Mouse (Mus musculus) forebrain, embryonic 11.5 days (tissue): ENCODE results near the gene Fgf5. TPM values are rescaled to one million over a fixed set of nuclear protein-coding genes. Genes with fewer than 3 reads are reported as not detected.

ENCODE experiments used
- ATAC-seq: fragments of 200-750 bp; cut with Nextera tagmentation; replicated peaks from 2 replicates; pipeline ENCODE4 v1.8.0; 2017; ENCODE audit warnings: moderate TSS enrichment; ENCODE audit not compliant: low FRiP score
- DNase-seq: peaks from one replicate; pipeline ENCODE4 v3.0.0-alpha.2; 2017; ENCODE audit warnings: low spot score
- H3K27ac ChIP-seq: fragments of 300-500 bp; sonication (generic); 2 replicates; pipeline ENCODE4 v1.5.1; 2014; ENCODE audit warnings: low read depth, low read length
- H3K27me3 ChIP-seq: fragments of 300-500 bp; sonication (generic); 2 replicates; pipeline ENCODE4 v1.6.1; 2014; ENCODE audit warnings: mild to moderate bottlenecking, low read length, mixed read lengths; ENCODE audit not compliant: control insufficient read depth, insufficient read depth
- H3K36me3 ChIP-seq: fragments of 300-500 bp; sonication (generic); 2 replicates; pipeline ENCODE4 v1.6.1; 2014; ENCODE audit warnings: mild to moderate bottlenecking, low read length, moderate library complexity, mixed read lengths; ENCODE audit not compliant: control insufficient read depth, insufficient read depth
- H3K4me1 ChIP-seq: fragments of 300-500 bp; sonication (generic); replicated peaks from 2 replicates; pipeline ENCODE4 v1.6.1; 2014; ENCODE audit warnings: low read length, mixed read lengths; ENCODE audit not compliant: control insufficient read depth, insufficient read depth
- H3K4me2 ChIP-seq: fragments of 300-500 bp; sonication (generic); 2 replicates; pipeline ENCODE4 v1.6.1; 2014; ENCODE audit warnings: low read depth, mild to moderate bottlenecking, low read length, moderate library complexity, mixed read lengths; ENCODE audit not compliant: severe bottlenecking
- H3K4me3 ChIP-seq: fragments of 300-500 bp; sonication (generic); 2 replicates; pipeline ENCODE4 v1.5.1; 2014; ENCODE audit warnings: low read depth, low read length
- H3K9ac ChIP-seq: fragments of 300-500 bp; sonication (generic); 2 replicates; pipeline ENCODE4 v1.6.1; 2014; ENCODE audit warnings: low read length
- H3K9me3 ChIP-seq: fragments of 300-500 bp; sonication (generic); 2 replicates; pipeline ENCODE4 v1.6.1; 2016; ENCODE audit warnings: low read length, mixed read lengths; ENCODE audit not compliant: control insufficient read depth
- WGBS: fragments of 180-500 bp; shearing (Covaris S2); extraction: QIAGEN DNeasy Blood & Tissue Kit; methylation state at CpG from one replicate; pipeline ENCODE4 v1.1.7; 2014; 5-methylcytosine and 5-hydroxymethylcytosine counted together
- polyA plus RNA-seq: library from polyadenylated mRNA; unstranded; fragments of >200 nt; fragmentation: Nextera tagmentation; extraction: Ambion mirVana; gene quantifications from 2 replicates; pipeline ENCODE4 v1.2.1, GENCODE M21; 2014

The Fgf5 gene
- polyA plus RNA-seq, 1 experiment from 2014 or later: 0.16 TPM

DNA sequence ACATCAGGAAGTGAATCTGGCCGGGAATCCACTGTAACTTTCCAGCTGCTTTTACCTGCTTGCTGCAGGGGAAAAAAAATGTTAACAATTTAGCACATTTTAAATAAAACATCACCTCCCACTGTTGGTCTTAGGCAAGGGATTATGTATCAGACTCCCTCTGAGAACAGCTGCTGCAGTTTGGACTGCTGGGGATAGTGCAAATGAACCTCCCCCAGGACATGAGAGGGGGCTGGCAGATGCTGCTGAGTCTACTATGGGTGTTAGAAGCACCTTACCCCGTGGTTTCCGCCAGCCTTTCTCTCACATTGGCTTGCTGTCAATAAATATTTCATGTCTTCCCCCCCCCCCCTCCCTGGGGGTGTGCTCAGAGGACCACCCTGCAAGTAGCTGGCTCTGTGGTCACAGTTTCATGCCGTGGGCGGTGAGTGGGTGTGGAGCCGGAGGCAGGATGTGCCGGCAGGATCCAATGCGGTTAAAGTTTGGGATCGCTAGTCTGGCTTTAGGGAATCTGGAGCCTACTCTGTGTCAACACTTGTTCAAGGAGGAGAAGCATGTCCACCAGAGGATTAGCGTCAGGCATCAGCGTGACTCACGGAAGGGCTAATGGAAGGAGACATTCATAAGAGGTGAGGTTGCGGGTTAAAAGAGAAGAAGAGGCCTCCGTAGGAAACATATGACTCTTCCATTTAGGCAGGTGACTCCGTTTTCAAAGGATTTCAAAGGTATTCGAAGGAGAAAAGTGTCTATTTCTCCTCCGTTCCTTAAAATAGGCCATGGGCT, 29.9 kb downstream of the Fgf5 start:
- 34% methylated on average over 17 of the region's 17 CpGs for WGBS
- H3K4me2 ChIP-seq: no peak overlapping the region
- no peak overlapping the region for H3K4me3 ChIP-seq
- no peaks in the 10 kb centered on the region for H3K36me3 ChIP-seq
- H3K9ac ChIP-seq: no peak overlapping the region
- no peak for DNase-seq
- no peak; the same call in 1 of the 2 replicates for ATAC-seq
- no peaks in the 10 kb centered on the region for H3K9me3 ChIP-seq
- 0 out of 2 replicates have a peak, but pooled peaks cover 2% of the 10 kb centered on the region for H3K4me1 ChIP-seq
- H3K27me3 ChIP-seq: no peaks in the 10 kb centered on the region
- H3K27ac ChIP-seq: no peak overlapping the region

DNA sequence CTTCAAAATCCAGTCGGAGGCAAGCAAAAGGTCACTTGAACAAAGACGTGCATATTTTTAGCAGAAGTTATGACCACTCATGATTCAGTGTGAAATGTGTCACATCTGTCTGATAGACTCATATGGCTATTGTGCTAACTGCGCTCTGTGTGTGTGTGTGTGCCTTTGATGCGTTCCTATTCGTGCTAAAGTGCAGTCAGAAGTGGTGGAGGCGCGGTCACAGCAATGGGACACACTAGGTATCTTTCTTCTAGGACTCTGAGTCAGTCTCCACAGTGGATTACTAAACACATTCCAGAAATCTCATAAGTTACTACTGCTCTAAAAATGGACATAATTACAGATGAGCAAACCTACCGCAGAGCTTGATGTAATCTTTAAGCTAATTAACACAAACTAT, 36.7 kb downstream of the Fgf5 start:
- Histone ChIP-seq H3K9me3 (no peaks in the 10 kb centered on the region), H3K36me3 (no peaks in the 10 kb centered on the region), H3K4me1 (peaks cover 1% of the 10 kb centered on the region; the same call in 1 of the 2 replicates), H3K9ac (no peak overlapping the region), H3K4me3 (no peak overlapping the region), H3K27ac (no peak overlapping the region), H3K4me2 (no peak overlapping the region), H3K27me3 (peaks cover 15% of the 10 kb centered on the region; the same call in 1 of the 2 replicates)
- no peak for ATAC-seq
- DNase-seq: no peak
- WGBS: 83% methylated on average over 8 of the region's 8 CpGs

DNA sequence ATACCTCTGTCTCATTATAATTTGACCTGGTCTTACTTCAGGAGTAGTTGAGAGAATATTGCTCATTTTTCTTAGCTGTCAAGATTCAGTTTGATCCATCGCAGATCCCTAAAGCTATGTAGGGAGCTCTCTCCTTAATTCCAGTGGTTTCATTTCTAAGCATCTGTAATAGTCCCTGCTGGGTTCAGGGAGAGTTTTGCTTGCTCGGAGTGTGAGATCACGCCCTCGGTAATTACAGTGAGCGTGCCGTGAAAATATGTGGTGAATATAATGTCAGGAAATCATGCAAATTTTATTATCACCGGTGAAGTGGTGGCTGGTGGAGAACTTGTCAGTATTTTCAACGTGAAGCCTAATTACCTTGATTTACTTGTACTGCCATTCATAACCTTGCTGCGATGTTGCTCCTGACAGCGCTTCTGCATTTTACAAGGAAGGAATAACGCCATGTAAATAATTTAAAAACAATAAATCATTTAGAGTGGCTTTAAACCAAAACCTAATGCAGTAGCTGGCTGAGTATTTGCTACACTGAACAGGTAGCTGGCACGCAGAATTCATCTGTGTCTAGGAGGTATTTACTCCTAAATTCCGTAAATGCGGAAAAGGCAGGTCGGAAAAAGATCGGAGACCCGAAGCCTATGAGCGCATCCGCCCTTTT, 38.5 kb downstream of the Fgf5 start:
- no peak overlapping the region for H3K9ac ChIP-seq
- peaks cover 1% of the 10 kb centered on the region; the same call in 1 of the 2 replicates for H3K4me1 ChIP-seq
- DNase-seq (no peak), ATAC-seq (no peak)
- no peaks in the 10 kb centered on the region for H3K36me3 ChIP-seq
- peak overlapping the region; percentile 41 for H3K4me2 ChIP-seq
- peaks cover 15% of the 10 kb centered on the region; the same call in 1 of the 2 replicates for H3K27me3 ChIP-seq
- H3K4me3 ChIP-seq: peak overlapping the region; percentile 17
- 1% methylated on average over 19 of the region's 19 CpGs for WGBS
- H3K9me3 ChIP-seq: no peaks in the 10 kb centered on the region
- H3K27ac ChIP-seq: no peak overlapping the region

DNA sequence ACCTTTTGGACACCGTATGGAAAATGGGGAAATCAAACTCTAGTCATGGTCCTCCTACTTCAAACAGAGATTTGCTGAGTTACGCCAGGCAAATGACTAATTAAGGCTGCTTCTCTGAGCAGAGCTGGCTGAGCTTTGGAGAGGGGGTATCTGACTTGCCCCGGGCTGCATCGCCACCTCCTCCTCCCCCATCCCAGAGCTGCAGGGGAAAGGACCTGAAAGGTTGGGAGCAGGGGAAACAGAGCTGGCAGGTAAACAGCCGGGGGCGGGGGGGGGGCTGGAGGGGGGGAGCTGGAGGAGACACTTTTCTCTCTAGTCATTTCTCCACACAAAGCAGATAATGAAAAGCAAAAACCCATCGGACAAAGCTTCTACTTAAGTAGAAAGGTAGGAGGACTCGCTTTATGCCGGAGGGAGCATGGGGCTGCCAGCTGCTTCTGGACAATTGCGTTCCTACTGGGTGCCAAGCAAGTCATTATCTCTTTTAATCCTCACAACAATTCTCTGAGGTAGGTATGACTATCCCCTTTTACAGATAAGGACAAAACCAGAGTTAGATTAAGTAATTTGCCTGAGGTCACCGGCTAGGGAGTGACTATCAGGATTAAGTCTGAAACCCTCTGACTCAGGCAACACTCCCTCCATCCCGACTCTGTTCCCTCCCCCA, 39.2 kb downstream of the Fgf5 start:
- no peak overlapping the region for H3K9ac ChIP-seq
- ATAC-seq (peak; percentile 58; the same call in 1 of the 2 replicates), DNase-seq (no peak)
- no peak overlapping the region for H3K27ac ChIP-seq
- H3K9me3 ChIP-seq: no peaks in the 10 kb centered on the region
- H3K4me2 ChIP-seq: peak overlapping the region; percentile 41
- WGBS: under 1% methylated on average over 12 of the region's 12 CpGs
- no peaks in the 10 kb centered on the region for H3K36me3 ChIP-seq
- H3K4me1 ChIP-seq: peaks cover 1% of the 10 kb centered on the region; the same call in 1 of the 2 replicates
- peak overlapping the region; percentile 17 for H3K4me3 ChIP-seq
- peaks cover 15% of the 10 kb centered on the region; the same call in 1 of the 2 replicates for H3K27me3 ChIP-seq

DNA sequence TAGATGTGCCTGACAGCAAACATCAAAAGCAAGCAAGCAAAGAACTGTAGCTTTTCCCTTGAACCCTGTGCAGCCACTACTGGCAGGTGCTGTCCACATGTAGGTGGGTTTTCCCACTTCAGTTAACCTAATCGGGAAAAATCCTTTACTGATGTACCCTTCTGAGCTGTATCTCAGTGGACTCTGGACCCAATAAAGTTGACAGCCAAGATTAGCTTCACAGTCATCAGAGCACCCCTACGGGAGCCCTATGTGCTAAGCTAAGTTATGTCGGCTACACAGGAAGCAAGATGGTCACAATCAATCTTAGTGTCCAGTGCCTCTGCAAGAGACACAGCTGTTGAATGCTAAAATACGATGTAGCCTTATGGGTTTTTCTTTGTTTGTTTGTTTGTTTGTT, 46.1 kb downstream of the Fgf5 start:
- H3K4me3 ChIP-seq: no peak overlapping the region
- no peaks in the 10 kb centered on the region for H3K9me3 ChIP-seq
- DNase-seq: no peak
- no peak overlapping the region for H3K4me2 ChIP-seq
- H3K9ac ChIP-seq: no peak overlapping the region
- H3K27me3 ChIP-seq: no peaks in the 10 kb centered on the region
- WGBS: 88% methylated on average over 4 of the region's 4 CpGs
- H3K4me1 ChIP-seq: no peaks in the 10 kb centered on the region
- no peak overlapping the region for H3K27ac ChIP-seq
- no peak for ATAC-seq
- no peaks in the 10 kb centered on the region for H3K36me3 ChIP-seq

DNA sequence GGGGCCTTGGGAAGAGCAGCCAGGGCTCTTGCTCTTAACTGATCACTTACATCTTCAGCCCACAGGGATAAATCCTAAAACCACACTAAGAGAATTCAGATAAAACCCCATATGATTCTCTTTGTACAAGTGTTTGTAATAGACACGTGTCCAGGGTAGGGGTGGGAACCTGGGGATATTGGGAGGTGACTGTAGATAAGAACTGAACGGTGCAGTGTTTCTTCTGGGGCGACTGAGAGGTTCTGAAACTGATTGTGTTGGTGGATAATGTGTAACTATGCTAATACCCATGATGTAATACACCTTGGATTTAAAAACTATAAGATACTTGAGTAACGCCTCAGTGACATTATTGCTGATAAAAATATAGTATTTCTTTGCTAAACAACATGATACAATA, 51.7 kb downstream of the Fgf5 start:
- Histone ChIP-seq H3K4me3 (no peak overlapping the region), H3K36me3 (no peaks in the 10 kb centered on the region), H3K9ac (no peak overlapping the region), H3K27me3 (no peaks in the 10 kb centered on the region), H3K27ac (no peak overlapping the region), H3K4me1 (no peaks in the 10 kb centered on the region), H3K4me2 (no peak overlapping the region), H3K9me3 (no peaks in the 10 kb centered on the region)
- WGBS: 83% methylated on average over 4 of the region's 4 CpGs
- ATAC-seq (no peak), DNase-seq (no peak)

DNA sequence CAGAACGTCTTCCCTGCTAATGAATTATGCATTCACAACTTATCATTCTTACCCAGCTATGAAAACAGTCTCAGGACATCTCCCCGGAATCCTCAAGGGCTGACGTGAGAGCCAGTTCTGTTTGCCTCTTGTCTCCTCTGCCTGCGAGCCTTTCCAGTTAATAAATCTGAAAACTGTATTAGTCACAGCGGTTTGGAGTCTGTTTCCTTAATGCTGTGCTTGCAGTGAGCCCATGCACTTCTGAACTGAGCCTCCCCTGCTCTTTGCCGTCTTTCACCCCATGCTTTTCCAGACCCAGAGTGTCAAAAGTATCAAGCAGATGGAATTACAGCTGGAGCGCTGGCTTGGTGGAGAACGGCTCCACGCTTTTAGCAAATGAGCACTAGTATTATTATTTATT, 52.5 kb downstream of the Fgf5 start:
- Histone ChIP-seq H3K27ac (no peak overlapping the region), H3K4me2 (no peak overlapping the region), H3K4me1 (no peaks in the 10 kb centered on the region), H3K9me3 (no peaks in the 10 kb centered on the region), H3K9ac (no peak overlapping the region), H3K36me3 (no peaks in the 10 kb centered on the region), H3K27me3 (no peaks in the 10 kb centered on the region), H3K4me3 (no peak overlapping the region)
- ATAC-seq: no peak
- 74% methylated on average over 9 of the region's 9 CpGs for WGBS
- DNase-seq: no peak

DNA sequence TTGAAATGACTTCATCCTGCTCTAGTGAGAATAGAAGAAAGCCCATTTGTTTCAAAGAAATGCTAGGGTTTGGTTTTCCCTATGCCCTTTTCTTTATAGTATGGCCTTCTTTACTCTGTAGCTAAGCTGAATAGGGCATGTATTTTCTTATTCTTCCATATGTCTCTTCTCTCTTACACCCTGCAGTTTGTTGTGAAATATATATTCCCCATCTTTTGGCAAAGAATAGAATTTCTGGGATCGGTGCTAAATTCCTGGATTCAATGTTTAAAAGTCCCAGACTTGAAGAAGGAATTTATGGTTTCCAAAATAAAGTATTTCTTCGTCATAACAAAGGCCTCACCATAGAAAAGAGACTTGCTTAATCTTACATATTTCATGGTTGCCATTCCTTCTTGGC, 72.6 kb downstream of the Fgf5 start:
- Histone ChIP-seq H3K27me3 (0 out of 2 replicates have a peak, but pooled peaks cover 3% of the 10 kb centered on the region), H3K27ac (no peak overlapping the region), H3K4me3 (no peak overlapping the region), H3K36me3 (no peaks in the 10 kb centered on the region), H3K4me2 (no peak overlapping the region), H3K9ac (no peak overlapping the region), H3K9me3 (no peaks in the 10 kb centered on the region), H3K4me1 (0 out of 2 replicates have a peak, but pooled peaks cover 1% of the 10 kb centered on the region)
- 88% methylated on average over 2 of the region's 2 CpGs for WGBS
- ATAC-seq: no peak
- no peak for DNase-seq
